Mouse (Mus musculus) neural tube, embryonic 10.5 days (tissue): ENCODE measurements around the gene Farp2.
"Not testable (repeated sequence)": the region's sequence is repeated elsewhere in the genome, so short reads cannot be mapped to it uniquely, and the experiment has no call there.

ENCODE experiments used
- DNase-seq: peaks from one replicate; pipeline ENCODE4 v3.0.0-alpha.2; 2017; ENCODE audit warnings: low spot score; ENCODE audit errors: extremely low spot score

Gene Farp2

GRCm38 (mm10) chr1:93635091-93635579 lies 123.3 kb downstream of the Farp2 start:
- no peak for DNase-seq

DNA sequence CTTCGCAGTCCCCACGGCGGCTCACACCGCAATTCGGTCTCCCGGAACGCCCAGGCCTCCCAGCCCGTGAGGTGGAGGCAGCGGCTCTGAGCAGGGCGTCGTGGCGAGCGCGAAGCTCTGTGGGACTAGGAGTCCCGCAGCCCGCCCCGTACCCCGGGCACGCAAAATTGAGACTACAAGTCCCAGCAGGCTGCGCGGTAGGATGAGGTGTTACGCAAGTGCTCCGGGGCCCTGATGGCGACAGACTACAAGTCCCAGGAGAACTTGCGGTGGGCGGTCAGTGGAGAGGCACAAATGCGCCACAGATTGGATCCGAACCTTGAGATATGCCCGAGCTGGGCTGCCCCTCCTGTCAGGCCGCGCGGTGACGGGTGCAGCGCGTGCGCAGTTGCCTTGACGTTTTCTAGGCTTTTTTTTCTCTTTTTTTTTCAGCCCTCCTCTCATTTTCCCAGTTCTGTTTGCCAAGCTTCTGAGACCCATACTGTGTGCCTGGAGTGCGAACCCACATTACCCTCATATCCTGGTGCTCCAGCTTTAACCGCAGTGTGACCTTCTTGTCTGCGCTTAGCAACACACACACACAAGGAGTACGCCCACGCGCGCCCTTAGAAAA lies 123.8 kb downstream of the Farp2 start:
- peak; percentile 97 for DNase-seq

GRCm38 (mm10) chr1:93636211-93636897 lies 124.5 kb downstream of the Farp2 start:
- no peak for DNase-seq

DNA sequence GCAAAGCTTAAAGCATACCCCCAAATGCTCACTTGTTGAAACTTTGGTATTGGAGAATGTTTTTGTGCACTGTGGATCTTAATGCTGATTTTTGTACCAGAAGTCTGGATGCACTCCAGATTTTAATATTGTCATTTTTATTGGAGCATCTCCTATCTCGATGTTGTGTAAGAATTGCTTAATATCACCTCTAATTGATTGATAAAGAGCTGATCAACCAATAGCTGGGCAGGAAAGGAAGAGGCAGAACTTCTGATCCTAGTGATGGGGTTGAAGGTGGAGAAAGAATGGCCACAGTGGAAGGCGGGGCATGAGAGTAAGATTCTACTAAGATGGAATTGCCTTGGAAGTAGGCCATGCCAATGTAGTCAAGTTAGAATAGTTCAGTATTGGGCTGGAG lies 130.1 kb downstream of the Farp2 start:
- DNase-seq, result no peak

- DNase-seq, result no peak
Measured at GRCm38 (mm10) chr1:93642692-93643091, 130.8 kb downstream of the Farp2 start.

DNA sequence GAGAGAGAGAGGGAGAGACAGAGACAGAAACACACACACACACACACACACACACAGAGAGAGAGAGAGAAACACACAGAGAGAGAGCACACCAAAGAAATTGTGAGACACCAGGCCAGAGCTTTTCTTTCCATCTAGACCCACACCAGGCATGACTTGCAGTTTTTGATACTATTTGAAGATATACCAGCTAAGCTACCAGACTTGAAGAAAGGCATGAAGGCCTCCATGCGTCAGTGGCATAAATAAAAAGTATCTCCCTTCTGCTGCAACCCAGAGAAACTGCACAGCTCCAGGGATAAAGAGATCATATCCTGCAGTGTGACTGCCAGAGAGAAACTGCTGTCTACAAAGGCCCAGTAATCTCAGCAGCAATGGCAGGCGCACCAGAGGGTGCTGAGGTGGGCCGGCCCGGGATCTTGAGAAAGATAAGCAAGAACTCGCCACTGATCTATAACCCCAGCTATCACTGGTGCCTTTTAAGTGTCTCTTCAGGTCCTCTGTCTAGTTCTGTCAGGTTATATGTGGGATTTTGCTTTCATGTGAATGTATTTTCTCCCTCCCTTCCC lies 137.8 kb downstream of the Farp2 start:
- no peak for DNase-seq

GRCm38 (mm10) chr1:93654275-93654674 lies 142.4 kb downstream of the Farp2 start:
- no peak for DNase-seq

- DNase-seq, result no peak
Measured at GRCm38 (mm10) chr1:93654798-93655197, 142.9 kb downstream of the Farp2 start.

DNA sequence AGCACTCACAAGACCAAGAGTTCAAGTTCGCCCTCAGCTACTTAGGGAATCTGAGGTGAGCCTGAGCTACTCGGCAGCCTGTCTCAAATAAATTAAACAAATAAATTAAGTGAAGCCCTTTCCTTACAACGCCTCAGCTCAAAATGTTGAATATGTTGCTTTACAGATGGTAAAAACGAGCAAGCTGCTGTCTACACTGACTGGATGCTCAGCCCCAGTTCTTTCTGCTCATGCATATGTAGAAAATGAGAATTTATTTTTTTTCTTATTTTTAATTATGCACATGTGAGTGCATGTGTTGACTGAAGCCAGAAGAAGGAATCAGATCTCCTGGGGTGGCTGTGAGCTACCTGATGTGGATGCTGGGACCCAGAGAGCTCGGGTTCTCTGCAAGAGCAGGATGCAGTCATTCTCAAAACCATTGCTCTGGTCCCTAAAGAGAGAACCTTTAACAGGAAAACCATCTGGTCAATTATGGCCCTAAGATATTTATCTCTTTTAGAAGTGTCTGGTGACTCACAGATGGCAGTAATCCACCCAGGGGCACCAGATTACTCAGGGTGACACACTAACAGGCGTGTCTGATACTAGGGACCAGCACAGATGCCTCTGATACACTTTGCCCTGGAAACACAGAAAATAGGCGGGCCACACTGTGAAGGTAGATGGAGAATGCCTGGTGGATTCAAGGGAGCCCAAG lies 144.6 kb downstream of the Farp2 start:
- DNase-seq, result no peak

- DNase-seq, result no peak
Measured at GRCm38 (mm10) chr1:93657025-93657360, 145.1 kb downstream of the Farp2 start.

DNA sequence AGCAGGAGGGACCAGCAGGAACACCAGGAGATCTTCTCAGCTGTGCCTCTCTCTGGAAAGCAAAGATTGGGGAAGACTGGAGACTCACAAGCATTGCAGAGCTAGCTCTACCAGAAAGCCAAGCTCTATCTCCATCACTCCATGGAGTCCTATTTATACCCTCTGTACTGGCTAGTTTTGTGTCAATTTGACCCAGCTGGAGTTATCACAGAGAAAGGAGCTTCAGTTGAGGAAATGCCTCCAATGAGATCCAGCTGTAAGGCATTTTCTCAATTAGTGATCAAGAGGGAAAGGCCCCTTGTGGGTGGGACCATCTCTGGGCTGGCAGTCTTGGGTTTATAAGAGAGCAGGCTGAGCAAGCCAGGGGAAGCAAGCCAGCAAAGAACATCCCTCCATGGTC lies 146.7 kb downstream of the Farp2 start, which contains the start of gene Stk25:
Gene Stk25 (minus strand): TSS at position 101 of the 400 bp plus-strand sequence.
- DNase-seq, result not testable (repeated sequence)

DNA sequence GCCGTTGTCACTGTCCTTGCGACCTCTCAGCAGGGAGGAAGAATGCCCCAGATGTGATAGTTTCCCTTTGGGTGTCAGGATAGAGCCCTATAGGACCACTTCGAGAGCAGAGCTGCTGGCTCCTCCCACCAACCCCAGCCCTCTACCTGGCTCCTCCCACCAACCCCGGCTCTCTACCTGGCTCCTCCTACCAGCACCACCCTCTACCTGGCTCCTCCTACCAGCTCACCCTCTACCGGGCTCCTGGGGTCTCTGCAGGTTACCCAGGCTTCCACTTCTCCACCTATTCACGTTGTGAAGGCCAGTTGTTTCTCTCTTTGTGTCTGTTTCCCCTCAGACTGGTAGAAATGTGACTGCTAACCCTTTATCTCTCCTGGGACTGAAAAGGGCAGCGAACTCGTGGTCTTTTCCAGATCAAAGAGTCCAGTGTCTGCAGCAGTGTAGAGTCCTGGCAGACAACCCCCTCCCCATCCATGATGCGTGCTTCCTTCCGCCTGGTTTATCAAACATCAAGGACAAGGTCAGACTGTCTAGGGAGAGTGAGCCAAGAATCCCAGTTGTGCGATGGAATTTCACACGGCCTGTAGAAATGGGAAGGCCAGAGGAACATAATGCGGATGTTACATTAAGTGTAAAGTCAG lies 156.0 kb downstream of the Farp2 start:
- DNase-seq, result peak; percentile 33

DNA sequence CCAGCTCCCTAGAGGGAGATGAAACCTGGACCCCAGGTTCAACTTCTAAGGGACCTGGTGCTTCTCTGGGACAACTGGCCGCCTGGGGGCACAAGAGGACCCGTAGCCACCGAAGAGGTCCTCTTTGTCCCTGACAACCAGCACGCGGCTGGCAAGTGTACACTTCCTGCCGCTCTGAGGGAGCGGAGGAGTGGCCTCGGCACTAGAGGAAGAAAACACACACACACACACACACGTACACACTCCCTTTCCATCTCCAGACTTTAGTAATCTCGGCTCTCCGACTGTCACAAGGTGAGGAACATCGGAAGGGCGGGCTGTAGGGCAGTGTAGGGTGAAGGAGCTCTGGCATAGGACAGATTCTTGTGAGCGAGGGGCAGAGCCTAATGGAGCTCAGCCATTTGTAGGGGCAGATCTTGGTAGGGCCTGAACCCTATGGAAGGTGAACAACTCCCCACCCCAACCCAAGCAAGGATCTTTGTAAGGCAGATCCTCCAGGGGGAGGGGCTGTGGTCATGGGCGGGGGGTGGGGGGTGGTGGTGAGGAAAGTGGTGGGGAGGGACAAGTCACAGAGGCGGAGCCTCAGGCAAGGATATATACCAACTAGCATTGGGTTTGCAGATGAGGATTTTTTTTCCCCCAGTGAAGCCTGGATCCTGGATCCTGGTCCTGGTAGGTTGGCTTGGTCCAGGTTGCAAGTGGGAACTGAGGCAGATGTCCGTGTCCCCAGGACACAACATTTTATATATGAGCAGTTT lies 157.1 kb downstream of the Farp2 start:
- peak; percentile 79 for DNase-seq

- no peak for DNase-seq
Measured at GRCm38 (mm10) chr1:93669941-93670340, 158.1 kb downstream of the Farp2 start.
